Mouse (Mus musculus): ENCODE data around the gene 1810037I17Rik.
A peak's percentile ranks its signal among the peaks of the same experiment; 100 is the strongest.
"Not testable (repeated sequence)": the region's sequence is repeated elsewhere in the genome, so short reads cannot be mapped to it uniquely, and the experiment has no call there.

1810037I17Rik gene

GRCm38 (mm10) chr3:122937176-122937575 is 13.2 kb downstream of the 1810037I17Rik start:
- not testable (repeated sequence) for DNase-seq

DNA sequence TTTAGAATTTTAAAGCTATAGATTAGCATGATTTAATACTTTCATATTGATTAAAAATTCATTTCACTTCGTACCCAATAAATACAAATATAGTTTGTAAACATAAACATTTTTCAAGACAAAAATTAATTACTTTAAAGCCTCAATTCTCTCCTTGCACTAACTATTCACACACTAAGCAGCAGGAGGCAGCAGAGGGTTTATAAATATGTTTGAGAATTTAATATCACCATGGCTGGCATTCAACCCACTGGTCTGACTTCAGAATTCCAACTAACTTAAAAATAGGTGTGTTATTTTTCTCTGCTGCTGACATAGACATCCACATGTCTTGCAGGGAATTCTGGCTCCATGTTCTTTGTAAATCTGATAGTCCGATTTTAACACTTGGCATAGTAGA is 15.2 kb downstream of the 1810037I17Rik start:
- peak; percentile 22 for DNase-seq

DNA sequence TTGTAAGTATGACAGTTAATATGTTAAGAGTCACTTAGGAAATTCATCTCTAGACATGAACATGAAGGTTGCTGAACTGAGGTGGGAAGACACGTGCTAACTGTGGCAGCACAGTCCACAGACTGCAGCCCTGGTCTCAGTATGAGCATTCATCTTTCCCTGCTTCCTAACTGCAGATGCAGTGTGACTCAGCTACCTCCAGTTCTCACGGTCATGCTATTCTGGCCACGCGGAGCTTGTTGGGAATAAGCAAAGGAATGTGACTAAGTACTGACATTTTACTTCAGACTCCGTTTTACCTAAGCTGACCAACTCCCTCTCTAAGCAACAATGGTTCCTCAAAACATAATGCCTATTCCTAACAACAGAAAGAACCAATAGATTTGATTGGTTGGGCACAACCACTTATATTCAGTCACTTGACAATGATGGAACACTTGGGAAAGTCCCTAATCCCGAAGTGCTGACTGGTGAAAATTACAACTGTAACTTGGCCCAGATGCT is 19.4 kb downstream of the 1810037I17Rik start:
- DNase-seq = no peak

GRCm38 (mm10) chr3:122950129-122950528 is 26.1 kb downstream of the 1810037I17Rik start:
- DNase-seq = no peak

DNA sequence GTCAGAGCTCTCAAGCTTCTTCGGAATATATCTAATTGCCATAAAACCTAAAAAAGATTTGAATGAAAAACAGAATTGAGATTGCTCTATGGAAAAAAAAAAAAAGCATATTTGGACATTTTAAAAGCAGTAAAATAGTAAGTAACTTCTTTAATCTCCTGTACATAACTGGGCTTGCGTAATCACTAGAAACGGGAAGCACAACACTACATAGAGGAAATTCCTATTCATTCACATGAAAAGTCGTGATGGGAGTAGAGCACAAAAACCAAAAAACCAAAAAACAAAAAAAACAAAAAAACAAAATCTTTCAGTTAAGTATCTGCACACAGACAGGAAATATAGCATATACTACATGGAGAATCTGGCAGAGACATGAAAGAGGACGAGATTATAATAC is 40.3 kb downstream of the 1810037I17Rik start:
- no peak for DNase-seq

- DNase-seq = no peak
These were observed 44.4 kb downstream of the 1810037I17Rik start for GRCm38 (mm10) chr3:122968391-122968790.

- no peak for DNase-seq
These were observed 48.3 kb downstream of the 1810037I17Rik start for GRCm38 (mm10) chr3:122972126-122972822.

- no peak for DNase-seq
These were observed 50.8 kb downstream of the 1810037I17Rik start for GRCm38 (mm10) chr3:122974833-122975232.

- no peak for DNase-seq
These were observed 51.4 kb downstream of the 1810037I17Rik start for GRCm38 (mm10) chr3:122975363-122975762.

Measured in cerebellum, adult 9-10 months (tissue).